Comparison of ENCODE assay signal across 9 mouse cellular contexts in the genomic region with DNA sequence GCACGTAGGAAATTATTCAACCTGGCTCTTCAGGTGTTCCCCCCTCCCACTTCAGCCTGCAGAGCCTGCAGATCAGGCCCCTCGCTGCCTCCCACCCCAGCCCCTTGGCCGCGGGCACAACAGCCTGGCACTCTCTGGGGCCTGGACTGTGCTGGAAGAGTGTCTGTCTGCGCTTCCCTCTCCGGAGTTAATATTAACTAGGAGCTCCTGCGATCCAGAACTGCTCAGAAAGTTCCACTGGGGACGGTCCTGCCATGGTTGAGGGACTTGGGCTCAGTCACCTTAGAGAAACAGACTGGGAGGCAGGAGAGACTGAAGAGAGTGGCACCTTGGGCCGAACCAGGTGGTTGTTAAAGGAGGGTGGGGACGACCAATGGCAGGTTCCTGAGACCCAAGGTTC. TPM values are rescaled to one million over a fixed set of nuclear protein-coding genes. Genes with fewer than 3 reads are reported as not detected.
DNase-seq lines count a peak whose midpoint lies in the region; ATAC-seq and TF ChIP-seq lines count a peak whose summit lies in the region.
"Had no signal": no experiment of that assay in that cellular context is flagged by ENCODE, and none has a peak within 500 bp of the region (broad histone marks: within the 10 kb centered on the region; RNA-seq: fewer than 3 reads in every experiment).

No protein-coding gene starts in this region.

- no peak for TF ChIP-seq CTCF in heart, adult 2 months (IDR thresholded peaks at IDR 0.05)
- TF ChIP-seq CTCF in midbrain, postnatal 0 days (IDR thresholded peaks at IDR 0.05), result no peak

- peaks cover 50% of the 10 kb centered on the region for H3K4me1 ChIP-seq in heart, embryonic 13.5 days
- H3K4me1 ChIP-seq in heart, adult 2 months (ENCODE audit: control insufficient read depth, insufficient read depth, low read length), result no peaks in the 10 kb centered on the region
- H3K4me1 ChIP-seq in hindbrain, embryonic 13.5 days (replicated peaks), result peaks cover 64% of the 10 kb centered on the region
- peaks cover 61% of the 10 kb centered on the region for H3K4me1 ChIP-seq in limb, embryonic 10.5 days
- peaks cover 4% of the 10 kb centered on the region; the same call in 1 of the 2 replicates for H3K4me1 ChIP-seq in midbrain, postnatal 0 days (ENCODE audit: insufficient read depth, low read length)

- no peak overlapping the region for H3K9ac ChIP-seq in heart, embryonic 13.5 days
- no peak overlapping the region for H3K9ac ChIP-seq in heart, adult 2 months (ENCODE audit: low read depth, low read length)
- 0 out of 2 replicates have a peak overlapping the region, but pooled peaks have one; percentile 53 for H3K9ac ChIP-seq in hindbrain, embryonic 13.5 days
- H3K9ac ChIP-seq in midbrain, postnatal 0 days (replicated peaks; ENCODE audit: low read length, poor library complexity, severe bottlenecking), result no peak overlapping the region

- H3K27ac ChIP-seq in heart, embryonic 13.5 days (replicated peaks), result no peak overlapping the region
- H3K27ac ChIP-seq in heart, adult 2 months, result no peak overlapping the region
- H3K27ac ChIP-seq in hindbrain, embryonic 13.5 days, result peak overlapping the region; percentile 0
- H3K27ac ChIP-seq in limb, embryonic 10.5 days, result no peak overlapping the region
- no peak overlapping the region for H3K27ac ChIP-seq in midbrain, postnatal 0 days (ENCODE audit: low read depth, low read length)

- peak overlapping the region; percentile 59 for H3K4me3 ChIP-seq in heart, embryonic 13.5 days
- H3K4me3 ChIP-seq in heart, adult 2 months, result no peak overlapping the region
- H3K4me3 ChIP-seq in hindbrain, embryonic 13.5 days, result peak overlapping the region; percentile 56
- peak overlapping the region; percentile 57 for H3K4me3 ChIP-seq in limb, embryonic 10.5 days
- H3K4me3 ChIP-seq in midbrain, postnatal 0 days (ENCODE audit: low read depth, low read length), result peak overlapping the region; percentile 59; the same call in 1 of the 2 replicates

- TF ChIP-seq POLR2A in heart, adult 2 months (IDR thresholded peaks at IDR 0.05; ENCODE audit: insufficient read depth, low read depth, low read length), result no peak

- no peak for ATAC-seq in heart, embryonic 13.5 days (ENCODE audit: extremely low read depth, insufficient number of reproducible peaks, low FRiP score, low TSS enrichment)
- ATAC-seq in hindbrain, embryonic 13.5 days (ENCODE audit: low FRiP score), result no peak
- ATAC-seq in midbrain, postnatal 0 days (ENCODE audit: low FRiP score), result no peak

- DNase-seq in heart, adult 2 months, result no peak
- DNase-seq in limb, embryonic 10.5 days (ENCODE audit: low spot score), result peak; percentile 36
- DNase-seq in midbrain, postnatal 0 days (ENCODE audit: low spot score), result no peak
- DNase-seq in embryo, embryonic 10 days (ENCODE audit: low spot score), result no peak
- no peak for DNase-seq in adipocyte (ENCODE audit: low spot score)
- DNase-seq in adrenal gland, postnatal 10 days, result no peak

- TF ChIP-seq EP300 in heart, adult 2 months (IDR thresholded peaks at IDR 0.05; ENCODE audit: insufficient read depth, low read depth, low read length), result no peak

- no peaks in the 10 kb centered on the region for H3K79me2 ChIP-seq in heart, adult 2 months (replicated peaks; ENCODE audit: control insufficient read depth, insufficient read depth, low read length)

- peak overlapping the region; percentile 92 for H3K4me2 ChIP-seq in heart, embryonic 13.5 days
- peak overlapping the region; percentile 88 for H3K4me2 ChIP-seq in hindbrain, embryonic 13.5 days
- peak overlapping the region; percentile 89 for H3K4me2 ChIP-seq in midbrain, postnatal 0 days (ENCODE audit: low read depth, low read length, poor library complexity, severe bottlenecking)

- no peaks in the 10 kb centered on the region for H3K9me3 ChIP-seq in heart, embryonic 13.5 days
- H3K9me3 ChIP-seq in hindbrain, embryonic 13.5 days, result no peaks in the 10 kb centered on the region
- no peaks in the 10 kb centered on the region for H3K9me3 ChIP-seq in limb, embryonic 10.5 days (replicated peaks)
- no peaks in the 10 kb centered on the region for H3K9me3 ChIP-seq in midbrain, postnatal 0 days (ENCODE audit: low read length)

- peaks cover 100% of the 10 kb centered on the region for H3K27me3 ChIP-seq in heart, embryonic 13.5 days (replicated peaks)
- peaks cover 30% of the 10 kb centered on the region for H3K27me3 ChIP-seq in heart, adult 2 months (ENCODE audit: control insufficient read depth, insufficient read depth, low read length)
- H3K27me3 ChIP-seq in hindbrain, embryonic 13.5 days, result peaks cover 100% of the 10 kb centered on the region
- H3K27me3 ChIP-seq in limb, embryonic 10.5 days (ENCODE audit: low read depth, poor library complexity, severe bottlenecking), result peaks cover 100% of the 10 kb centered on the region
- peaks cover 71% of the 10 kb centered on the region for H3K27me3 ChIP-seq in midbrain, postnatal 0 days (ENCODE audit: insufficient read depth, low read length)

- H3K36me3 ChIP-seq in heart, embryonic 13.5 days, result no peaks in the 10 kb centered on the region
- H3K36me3 ChIP-seq in heart, adult 2 months (ENCODE audit: control insufficient read depth, insufficient read depth, low read length), result no peaks in the 10 kb centered on the region
- no peaks in the 10 kb centered on the region for H3K36me3 ChIP-seq in hindbrain, embryonic 13.5 days
- H3K36me3 ChIP-seq in limb, embryonic 10.5 days, result no peaks in the 10 kb centered on the region
- no peaks in the 10 kb centered on the region for H3K36me3 ChIP-seq in midbrain, postnatal 0 days (ENCODE audit: insufficient read depth, low read length)

- intact Hi-C loops in heart, adult 2 months (cut with DNase I), result no loop called here

- 4% methylated on average over 10 of the region's 10 CpGs for WGBS in heart, embryonic 13.5 days
- 4% methylated on average over 10 of the region's 10 CpGs for WGBS in heart, adult 2 months
- WGBS in hindbrain, embryonic 13.5 days, result 2% methylated on average over 10 of the region's 10 CpGs
- 3% methylated on average over 10 of the region's 10 CpGs for whole genome bisulfite sequencing in limb, embryonic 10.5 days
- 4% methylated on average over 10 of the region's 10 CpGs for WGBS in midbrain, postnatal 0 days

RNA-seq across cellular contexts. Expression of gene Shh, which starts 3.4 kb away (rescaled TPM):
- polyA plus RNA-seq in heart, embryonic 13.5 days (2015; fragmentation: Nextera tagmentation; extraction: Ambion mirVana), result 0.36 and 0.57 TPM in 2 replicates
- not detected for total RNA-seq in heart, adult 2 months (2021)
- not detected in 2 replicates for polyA plus RNA-seq in heart, adult 2 months (2012; rRNA removed)
- 1.6 and 1.8 TPM in 2 replicates for polyA plus RNA-seq in hindbrain, embryonic 13.5 days (2015; fragmentation: Nextera tagmentation; extraction: Ambion mirVana)
- polyA plus RNA-seq in limb, embryonic 10.5 days (2016; fragmentation: Nextera tagmentation; extraction: Ambion mirVana), result 0.80 and 1.2 TPM in 2 replicates
- 1.4 and 3.2 TPM in 2 replicates for total RNA-seq in midbrain, postnatal 0 days (2014; rRNA removed)
- polyA plus RNA-seq in midbrain, postnatal 0 days (2015; fragmentation: Nextera tagmentation; extraction: Ambion mirVana), result 0.83 and 0.86 TPM in 2 replicates
- total RNA-seq in adrenal gland, postnatal 10 days (2021), result 10 to 100 TPM; 16.4 to 17.5 TPM
- total RNA-seq: gastrocnemius, adult 8-10 months had no signal
